Mouse (Mus musculus): ENCODE measurements around the gene Ptpn23. TPM values are rescaled to one million over a fixed set of nuclear protein-coding genes. Genes with fewer than 3 reads are reported as not detected.
"Not testable (repeated sequence)": the region's sequence is repeated elsewhere in the genome, so short reads cannot be mapped to it uniquely, and the experiment has no call there.

Ptpn23 gene
- polyA plus RNA-seq, 1 experiment, result 62.2 TPM

DNA sequence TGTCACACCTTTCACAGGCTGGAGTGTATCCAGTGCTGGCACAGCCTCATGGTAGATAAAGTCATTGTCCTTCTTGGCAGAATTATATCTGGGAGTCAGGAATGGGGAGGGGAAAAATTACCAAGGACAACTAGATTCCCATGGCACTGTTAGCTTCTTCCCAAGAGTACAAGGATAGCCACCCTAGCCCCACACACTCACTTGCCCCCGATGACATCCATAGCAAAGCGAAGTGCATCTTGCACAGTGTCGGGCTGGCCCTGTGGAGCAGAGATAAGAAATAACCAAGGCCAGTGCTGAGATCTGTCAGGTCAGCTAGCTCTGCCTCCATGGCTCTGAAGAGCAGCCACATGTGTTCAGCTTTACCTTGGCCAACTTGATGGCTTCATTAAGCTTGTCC, 17.2 kb downstream of the Ptpn23 start:
- TF ChIP-seq GATA1 (IDR thresholded peaks at IDR 0.05; ENCODE audit: borderline replicate concordance, low read length) (no peak), FLI1 (IDR thresholded peaks at IDR 0.05; ENCODE audit: low read length) (no peak)

DNA sequence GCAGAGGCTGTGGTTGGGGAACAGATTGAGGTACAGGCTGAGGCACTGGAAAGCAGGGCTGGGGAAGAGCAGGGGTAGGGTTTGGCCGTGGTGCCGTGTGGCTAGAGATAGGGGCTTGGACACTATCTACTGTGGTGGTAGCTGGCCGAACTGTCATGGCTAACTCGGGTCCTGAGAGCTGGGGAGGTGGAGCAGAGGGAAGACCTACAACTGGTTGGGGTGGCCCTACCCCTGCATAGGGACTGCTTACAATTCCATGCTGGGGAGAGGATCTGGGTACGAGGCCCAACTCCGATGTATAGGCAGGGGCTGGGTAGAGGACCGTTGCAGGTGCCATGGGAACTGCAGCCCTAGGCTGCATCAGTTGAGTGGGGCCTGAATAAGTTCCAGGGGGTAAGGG, 20.0 kb downstream of the Ptpn23 start:
- H3K36me3 ChIP-seq (replicated peaks; ENCODE audit: low read length), result peaks cover 99% of the 10 kb centered on the region
- TF ChIP-seq GATA1 (IDR thresholded peaks at IDR 0.05; ENCODE audit: borderline replicate concordance, low read length), result no peak
- no peak for TF ChIP-seq FLI1 (IDR thresholded peaks at IDR 0.05; ENCODE audit: low read length)
- no peaks in the 10 kb centered on the region for H3K27me3 ChIP-seq (replicated peaks)

More for the DNA sequence above, 17.2 kb downstream of the Ptpn23 start:
- H3K4me1 ChIP-seq, result peaks cover 15% of the 10 kb centered on the region
- peaks cover 99% of the 10 kb centered on the region for H3K36me3 ChIP-seq (replicated peaks; ENCODE audit: low read length)
- H3K27me3 ChIP-seq (replicated peaks), result no peaks in the 10 kb centered on the region
- H3K4me3 ChIP-seq (replicated peaks), result no peak overlapping the region
- H3K9me3 ChIP-seq, result no peaks in the 10 kb centered on the region

DNA sequence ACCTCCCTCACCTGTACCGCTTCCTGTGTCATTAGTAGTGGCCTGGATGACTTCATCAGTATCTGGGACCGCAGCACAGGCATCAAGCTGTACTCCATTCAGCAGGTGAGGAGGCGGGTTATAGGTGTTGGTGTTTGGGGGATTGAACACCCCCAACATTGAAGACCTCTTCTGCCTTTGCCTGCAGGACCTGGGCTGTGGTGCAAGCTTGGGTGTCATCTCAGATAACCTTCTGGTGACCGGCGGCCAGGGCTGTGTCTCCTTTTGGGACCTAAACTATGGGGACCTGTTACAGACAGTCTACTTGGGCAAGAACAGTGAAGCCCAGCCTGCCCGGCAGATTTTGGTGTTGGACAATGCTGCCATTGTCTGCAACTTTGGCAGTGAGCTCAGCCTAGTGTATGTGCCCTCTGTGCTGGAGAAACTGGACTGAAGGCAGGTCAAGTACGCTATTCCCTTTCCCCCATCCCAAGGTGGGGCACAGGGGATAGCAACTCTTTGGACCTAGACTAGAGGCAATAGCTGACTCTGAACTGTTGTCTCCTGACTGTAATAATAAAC, 23.6 kb downstream of the Ptpn23 start:
- H3K4me1 ChIP-seq, result no peaks in the 10 kb centered on the region; the same call in 1 of the 2 replicates
- no peak overlapping the region for H3K4me3 ChIP-seq (replicated peaks)
- H3K27me3 ChIP-seq (replicated peaks), result no peaks in the 10 kb centered on the region
- TF ChIP-seq GATA1 (IDR thresholded peaks at IDR 0.05; ENCODE audit: borderline replicate concordance, low read length), result no peak
- TF ChIP-seq FLI1 (IDR thresholded peaks at IDR 0.05; ENCODE audit: low read length), result no peak
- H3K9me3 ChIP-seq, result no peaks in the 10 kb centered on the region
- H3K36me3 ChIP-seq (replicated peaks; ENCODE audit: low read length), result peaks cover 97% of the 10 kb centered on the region

More for the DNA sequence above, 20.0 kb downstream of the Ptpn23 start:
- H3K4me1 ChIP-seq, result peaks cover 6% of the 10 kb centered on the region
- H3K4me3 ChIP-seq (replicated peaks), result no peak overlapping the region
- no peaks in the 10 kb centered on the region for H3K9me3 ChIP-seq

DNA sequence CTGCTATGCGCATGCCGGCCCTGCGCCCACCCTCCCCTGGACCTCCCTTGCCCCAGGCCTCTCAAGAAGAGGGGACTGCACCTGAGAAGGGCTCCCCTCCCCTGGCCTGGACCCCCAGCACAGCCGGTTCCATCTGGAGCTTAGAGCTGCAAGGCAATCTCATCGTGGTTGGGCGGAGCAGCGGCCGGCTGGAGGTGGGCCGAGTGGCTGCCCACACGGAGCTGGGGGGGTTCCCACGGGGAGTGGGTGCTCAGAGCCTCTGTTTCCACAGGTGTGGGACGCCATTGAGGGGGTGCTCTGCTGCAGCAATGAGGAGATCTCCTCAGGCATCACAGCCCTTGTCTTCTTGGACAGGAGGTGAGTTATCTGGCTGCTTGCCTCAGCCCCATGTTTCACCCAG, 26.7 kb downstream of the Ptpn23 start:
- H3K4me1 ChIP-seq, result no peaks in the 10 kb centered on the region
- no peak overlapping the region for H3K4me3 ChIP-seq (replicated peaks)
- TF ChIP-seq FLI1 (IDR thresholded peaks at IDR 0.05; ENCODE audit: low read length) (no peak), GATA1 (IDR thresholded peaks at IDR 0.05; ENCODE audit: borderline replicate concordance, low read length) (no peak)
- no peaks in the 10 kb centered on the region for H3K9me3 ChIP-seq
- H3K36me3 ChIP-seq (replicated peaks; ENCODE audit: low read length), result peaks cover 97% of the 10 kb centered on the region
- H3K27me3 ChIP-seq (replicated peaks), result no peaks in the 10 kb centered on the region

DNA sequence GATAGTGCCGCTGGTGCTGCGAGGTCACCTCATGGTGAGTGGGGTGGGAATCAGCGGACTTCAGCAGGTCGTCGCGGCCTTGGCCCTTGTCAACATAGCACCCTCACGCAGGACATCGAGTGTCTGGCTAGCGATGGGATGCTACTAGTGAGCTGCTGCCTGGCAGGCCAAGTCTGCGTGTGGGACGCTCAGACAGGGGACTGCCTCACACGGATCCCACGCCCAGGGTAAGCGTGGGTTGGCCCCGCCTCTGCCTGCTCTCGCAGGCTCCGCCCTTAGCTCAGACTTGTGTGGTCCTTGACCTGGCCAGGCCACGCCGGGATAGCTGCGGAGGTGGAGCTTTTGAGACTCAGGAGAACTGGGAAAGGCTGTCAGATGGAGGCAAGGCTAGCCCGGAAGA, 27.4 kb downstream of the Ptpn23 start:
- H3K4me3 ChIP-seq (replicated peaks), result peak overlapping the region; percentile 2
- no peak for TF ChIP-seq GATA1 (IDR thresholded peaks at IDR 0.05; ENCODE audit: borderline replicate concordance, low read length)
- TF ChIP-seq FLI1 (IDR thresholded peaks at IDR 0.05; ENCODE audit: low read length), result no peak
- H3K36me3 ChIP-seq (replicated peaks; ENCODE audit: low read length), result peaks cover 97% of the 10 kb centered on the region
- H3K4me1 ChIP-seq, result no peaks in the 10 kb centered on the region
- no peaks in the 10 kb centered on the region for H3K27me3 ChIP-seq (replicated peaks)
- H3K9me3 ChIP-seq, result no peaks in the 10 kb centered on the region

DNA sequence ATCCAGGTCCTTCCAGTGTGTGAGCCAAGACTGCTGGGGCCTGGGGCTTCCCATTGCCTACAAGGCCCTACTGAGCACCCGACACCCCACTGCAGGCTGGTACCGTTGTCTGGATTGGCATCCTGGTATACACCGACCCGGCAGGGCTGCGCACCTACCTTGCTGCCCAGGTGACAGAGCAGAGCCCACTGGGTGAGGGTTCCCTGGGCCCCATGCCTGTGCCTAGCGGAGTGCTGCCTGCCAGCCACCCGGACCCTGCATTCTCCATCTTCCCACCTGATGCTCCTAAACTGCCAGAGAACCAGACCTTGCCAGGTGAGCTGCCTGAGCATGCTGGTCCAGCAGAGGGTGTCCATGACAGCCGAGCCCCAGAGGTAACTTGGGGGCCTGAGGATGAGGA, 28.7 kb downstream of the Ptpn23 start:
- H3K4me1 ChIP-seq, result no peaks in the 10 kb centered on the region
- no peaks in the 10 kb centered on the region for H3K9me3 ChIP-seq
- no peaks in the 10 kb centered on the region for H3K27me3 ChIP-seq (replicated peaks)
- TF ChIP-seq FLI1 (IDR thresholded peaks at IDR 0.05; ENCODE audit: low read length) (no peak), GATA1 (IDR thresholded peaks at IDR 0.05; ENCODE audit: borderline replicate concordance, low read length) (no peak)
- peaks cover 93% of the 10 kb centered on the region for H3K36me3 ChIP-seq (replicated peaks; ENCODE audit: low read length)
- H3K4me3 ChIP-seq (replicated peaks), result no peak overlapping the region

DNA sequence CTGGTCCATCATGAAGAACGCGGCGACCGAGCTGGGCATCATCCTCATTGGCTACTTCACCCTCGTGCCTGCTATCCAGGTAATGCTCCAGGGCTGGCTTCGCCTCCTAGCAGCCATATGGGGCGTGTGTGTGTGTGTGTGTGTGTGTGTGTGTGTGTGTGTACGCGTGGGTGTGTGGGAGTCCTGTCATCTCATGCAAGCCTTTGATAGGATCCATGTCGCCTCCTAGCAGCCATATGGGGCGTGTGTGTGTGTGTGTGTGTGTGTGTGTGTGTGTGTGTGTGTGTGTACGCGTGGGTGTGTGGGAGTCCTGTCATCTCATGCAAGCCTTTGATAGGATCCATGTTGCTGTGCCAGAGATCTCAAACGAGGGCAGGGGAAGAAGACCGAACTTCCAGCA, 30.4 kb downstream of the Ptpn23 start:
- H3K9me3 ChIP-seq; H3K27me3 ChIP-seq (replicated peaks); H3K4me1 ChIP-seq; H3K4me3 ChIP-seq (replicated peaks): not testable (repeated sequence)
- peaks cover 93% of the 10 kb centered on the region for H3K36me3 ChIP-seq (replicated peaks; ENCODE audit: low read length)

DNA sequence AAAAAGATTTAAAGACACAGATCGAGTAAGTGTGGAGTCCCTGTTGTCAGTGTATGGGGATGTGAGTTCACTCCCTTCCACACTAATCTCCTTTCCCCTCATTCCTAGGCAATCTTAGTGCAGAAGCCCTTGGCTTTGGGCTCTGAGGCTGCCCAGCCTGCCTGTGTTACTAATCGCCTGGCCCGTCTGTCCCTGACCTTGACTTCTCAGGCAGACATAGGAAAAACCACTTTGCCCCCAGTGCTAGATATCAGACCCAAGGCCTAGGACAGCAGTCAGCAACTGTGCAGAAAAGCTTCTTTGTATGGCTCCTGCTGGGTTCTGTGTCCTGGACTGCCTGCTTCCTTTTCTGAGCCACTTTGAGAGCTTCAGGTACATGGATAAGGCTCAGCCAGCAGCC, 32.3 kb downstream of the Ptpn23 start:
- H3K36me3 ChIP-seq (replicated peaks; ENCODE audit: low read length), result peaks cover 92% of the 10 kb centered on the region

DNA sequence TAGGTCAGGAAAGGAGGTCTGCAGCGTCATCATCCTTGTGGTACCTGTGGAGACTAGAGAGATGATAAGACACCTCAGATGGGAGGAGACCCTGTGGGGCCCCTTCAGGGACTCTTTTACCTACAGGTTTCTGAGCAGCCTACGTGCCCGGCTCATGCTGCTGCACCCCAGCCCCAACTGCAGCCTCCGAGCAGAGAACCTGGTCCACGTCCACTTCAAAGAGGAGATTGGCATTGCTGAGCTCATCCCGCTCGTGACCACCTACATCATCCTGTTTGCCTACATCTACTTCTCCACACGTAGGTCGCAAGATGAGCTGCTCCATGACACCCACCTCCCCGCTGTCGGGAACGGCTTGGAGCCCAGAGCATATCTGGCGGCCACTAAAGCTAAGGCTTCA, 34.1 kb downstream of the Ptpn23 start:
- TF ChIP-seq GATA1 (IDR thresholded peaks at IDR 0.05; ENCODE audit: borderline replicate concordance, low read length) (no peak), FLI1 (IDR thresholded peaks at IDR 0.05; ENCODE audit: low read length) (no peak)
- Histone ChIP-seq H3K4me1 (peaks cover 7% of the 10 kb centered on the region), H3K9me3 (no peaks in the 10 kb centered on the region), H3K36me3 (replicated peaks; ENCODE audit: low read length) (peaks cover 92% of the 10 kb centered on the region), H3K27me3 (replicated peaks) (no peaks in the 10 kb centered on the region), H3K4me3 (replicated peaks) (no peak overlapping the region)

More for the DNA sequence above, 32.3 kb downstream of the Ptpn23 start:
- Histone ChIP-seq H3K4me1 (peaks cover 4% of the 10 kb centered on the region), H3K4me3 (replicated peaks) (no peak overlapping the region), H3K27me3 (replicated peaks) (no peaks in the 10 kb centered on the region), H3K9me3 (no peaks in the 10 kb centered on the region)
- TF ChIP-seq FLI1 (IDR thresholded peaks at IDR 0.05; ENCODE audit: low read length) (no peak), GATA1 (IDR thresholded peaks at IDR 0.05; ENCODE audit: borderline replicate concordance, low read length) (no peak)

DNA sequence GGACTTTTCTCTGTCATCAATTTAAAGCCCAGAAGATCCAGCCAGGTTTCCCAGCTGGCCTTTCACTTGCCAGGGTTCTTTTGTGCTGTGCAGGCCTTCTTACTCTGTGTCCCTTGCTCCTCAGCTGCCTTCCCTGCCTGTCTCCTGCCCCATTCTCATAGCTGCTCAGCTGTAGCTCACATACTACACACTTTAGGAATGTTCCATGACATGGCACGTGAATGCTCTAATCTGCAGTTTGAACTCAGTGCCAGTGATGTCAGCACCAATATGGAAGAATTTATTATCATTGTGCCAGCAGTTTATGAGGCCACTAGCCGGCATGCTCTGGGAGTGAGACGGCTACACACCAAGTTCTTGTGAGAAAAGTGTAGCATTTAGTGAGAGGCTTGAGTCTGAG, 38.2 kb downstream of the Ptpn23 start:
- no peaks in the 10 kb centered on the region for H3K27me3 ChIP-seq (replicated peaks)
- H3K9me3 ChIP-seq, result no peaks in the 10 kb centered on the region
- H3K36me3 ChIP-seq (replicated peaks; ENCODE audit: low read length), result peaks cover 87% of the 10 kb centered on the region
- no peak overlapping the region for H3K4me3 ChIP-seq (replicated peaks)
- TF ChIP-seq FLI1 (IDR thresholded peaks at IDR 0.05; ENCODE audit: low read length) (no peak), GATA1 (IDR thresholded peaks at IDR 0.05; ENCODE audit: borderline replicate concordance, low read length) (no peak)
- H3K4me1 ChIP-seq, result peaks cover 20% of the 10 kb centered on the region

DNA sequence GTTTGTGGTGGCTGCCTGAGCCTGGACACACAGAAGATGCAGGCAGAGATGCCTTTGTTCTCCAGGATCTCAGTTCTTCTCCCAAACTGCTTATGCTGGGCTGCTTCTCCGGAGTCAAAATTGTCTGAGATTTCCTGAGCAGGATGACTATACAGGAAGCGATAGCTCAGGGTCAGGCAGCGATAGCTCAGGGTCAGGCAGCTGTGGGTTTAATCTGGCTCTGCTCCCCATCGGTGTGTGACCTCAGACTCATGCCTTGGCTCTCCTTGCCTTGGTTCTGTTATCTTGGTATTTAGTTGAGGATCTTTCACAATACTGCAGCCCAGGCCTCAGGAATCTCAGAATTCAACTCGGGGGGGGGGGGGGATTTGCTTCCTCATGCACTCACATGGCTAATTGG, 41.3 kb downstream of the Ptpn23 start:
- H3K4me1 ChIP-seq, result peaks cover 24% of the 10 kb centered on the region
- no peaks in the 10 kb centered on the region for H3K9me3 ChIP-seq
- TF ChIP-seq GATA1 (IDR thresholded peaks at IDR 0.05; ENCODE audit: borderline replicate concordance, low read length) (no peak), FLI1 (IDR thresholded peaks at IDR 0.05; ENCODE audit: low read length) (no peak)
- no peaks in the 10 kb centered on the region for H3K27me3 ChIP-seq (replicated peaks)
- no peak overlapping the region for H3K4me3 ChIP-seq (replicated peaks)
- peaks cover 85% of the 10 kb centered on the region for H3K36me3 ChIP-seq (replicated peaks; ENCODE audit: low read length)
